Mouse (Mus musculus): ENCODE measurements around the gene Kif26b.

Gene Kif26b

DNA sequence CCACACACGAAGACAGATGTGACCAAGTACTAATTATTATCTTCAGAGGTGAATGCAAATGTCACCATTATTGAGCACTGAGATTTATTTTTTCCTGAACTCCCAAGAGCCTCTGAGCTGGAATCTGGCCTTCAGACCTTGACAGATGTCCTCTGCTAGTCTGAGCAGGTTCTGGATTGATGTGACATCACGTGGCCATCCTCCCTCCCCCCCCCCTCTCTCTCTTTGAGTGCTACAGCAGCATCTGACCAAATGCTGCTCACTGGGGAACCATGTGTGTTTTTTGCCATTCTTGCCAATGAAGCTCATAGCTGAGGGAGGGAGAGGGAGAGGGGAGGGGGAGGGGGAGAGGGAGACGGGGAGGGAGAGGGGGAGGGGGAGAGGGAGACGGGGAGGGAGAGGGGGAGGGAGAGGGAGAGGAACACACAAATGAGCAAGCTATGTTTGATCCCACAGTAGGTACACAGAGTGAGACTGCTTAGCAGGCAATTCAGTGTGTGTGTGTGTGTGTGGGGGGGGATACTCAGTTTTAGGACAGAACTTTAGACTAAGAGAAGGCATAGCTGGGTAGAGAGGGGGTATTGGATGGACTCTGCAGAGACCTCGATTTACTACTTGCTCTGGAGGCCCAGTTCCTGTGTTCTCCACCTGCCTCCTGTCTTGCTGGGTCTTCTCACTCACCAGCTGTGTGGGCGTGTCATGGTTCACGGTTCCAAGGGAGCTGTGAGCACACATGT is 241.9 kb downstream of the Kif26b start:
- no peak for DNase-seq (ENCODE audit: low spot score in 2 of 2)

DNA sequence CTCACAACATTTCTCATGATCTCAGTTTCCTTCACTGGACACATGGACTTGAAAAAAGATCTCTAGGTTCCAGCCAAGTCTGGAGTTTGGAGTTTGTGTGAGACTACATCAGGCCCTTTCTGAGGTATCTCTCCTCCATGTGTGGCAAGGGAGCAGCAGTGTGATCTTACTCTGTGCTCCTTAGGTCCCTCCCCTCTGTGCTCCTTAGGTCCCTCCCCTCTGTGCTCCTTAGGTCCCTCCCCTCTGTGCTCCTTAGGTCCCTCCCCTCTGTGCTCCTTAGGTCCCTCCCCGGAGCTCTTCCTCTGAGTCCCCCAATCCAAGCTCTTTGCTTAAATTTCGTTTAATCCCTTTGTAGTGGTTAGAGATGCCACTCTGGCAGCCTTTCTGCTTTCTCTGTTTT is 250.8 kb downstream of the Kif26b start:
- DNase-seq (ENCODE audit: low spot score in 2 of 2) = no peak

DNA sequence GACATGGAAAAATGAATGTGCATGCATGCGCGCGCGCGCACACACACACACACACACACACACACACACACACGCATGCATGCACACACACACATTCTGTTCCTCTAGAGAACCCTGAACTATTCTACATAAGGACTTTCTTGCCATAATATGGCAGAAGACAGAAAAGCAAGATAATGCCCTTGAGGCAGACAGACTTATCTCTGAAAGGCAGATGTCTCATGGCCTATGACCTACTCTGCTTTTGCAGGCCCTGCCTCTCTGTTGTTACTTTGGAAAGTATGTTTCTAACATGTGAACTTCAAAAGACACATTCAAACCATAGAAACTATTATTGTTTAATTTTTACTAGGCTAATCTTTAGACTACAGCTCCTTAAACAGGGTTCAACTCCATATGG is 255.1 kb downstream of the Kif26b start:
- no peak for DNase-seq (ENCODE audit: low spot score in 2 of 2)

DNA sequence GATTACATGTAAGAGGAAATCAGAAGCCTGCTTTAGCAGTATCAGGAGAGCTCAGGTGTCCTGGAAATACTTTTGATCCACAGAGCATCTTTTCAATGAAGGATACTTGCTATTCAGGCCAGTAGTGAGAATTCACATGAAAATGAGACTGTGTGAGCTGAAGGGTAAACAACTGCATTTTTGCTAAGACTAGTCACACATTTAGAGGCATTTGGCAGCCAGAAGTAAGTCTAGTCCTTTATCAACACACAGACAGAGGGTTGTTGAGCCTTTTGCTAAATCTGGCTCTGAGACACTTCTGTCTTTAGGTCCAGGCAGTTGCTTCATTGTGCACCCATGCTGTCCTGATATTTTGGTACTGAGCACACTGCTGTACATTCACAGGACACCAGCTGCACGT is 262.3 kb downstream of the Kif26b start:
- DNase-seq (ENCODE audit: low spot score in 2 of 2) = no peak

DNA sequence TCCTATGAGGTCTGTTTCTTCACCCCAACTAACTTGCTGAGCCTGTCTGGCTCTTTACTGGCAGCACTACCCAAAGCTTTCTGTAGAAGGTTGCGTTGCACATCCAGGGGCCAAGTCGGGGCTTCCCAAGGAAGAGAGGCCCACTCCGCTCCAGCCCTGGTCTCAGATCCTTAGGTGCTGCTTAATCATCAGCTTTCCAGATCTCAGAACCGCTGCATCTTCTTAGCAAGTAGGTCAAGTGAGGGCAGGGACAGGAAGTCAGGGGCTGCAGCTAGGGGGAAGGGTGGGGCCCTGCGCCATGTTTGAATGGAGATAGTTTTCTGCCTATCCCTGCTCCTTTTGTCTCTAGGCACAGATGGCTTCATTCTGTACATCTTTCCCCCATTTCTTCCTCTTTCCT is 263.8 kb downstream of the Kif26b start:
- peak; percentile 39 to 44 for DNase-seq (ENCODE audit: low spot score in 2 of 2)

DNA sequence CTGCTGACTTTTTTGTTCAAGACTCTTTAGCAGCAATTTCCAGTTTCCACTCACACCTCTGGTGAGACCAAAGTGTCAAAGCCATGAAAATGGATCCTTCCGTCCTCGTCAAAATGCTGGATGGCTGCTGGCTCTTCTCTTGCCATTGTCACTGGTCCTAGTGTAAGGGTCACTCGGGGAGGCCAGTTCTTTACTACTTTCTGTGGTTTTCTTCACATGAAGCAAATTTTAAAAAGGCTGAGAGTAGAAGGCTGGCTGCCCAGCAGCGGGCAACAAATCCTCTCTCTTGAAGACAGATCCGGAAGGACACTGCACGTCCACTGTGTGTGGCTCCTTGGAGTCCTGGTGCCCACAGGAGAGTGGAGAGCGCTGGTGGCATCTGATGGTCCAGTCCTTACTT is 265.9 kb downstream of the Kif26b start:
- no peak for DNase-seq (ENCODE audit: low spot score in 2 of 2)

DNA sequence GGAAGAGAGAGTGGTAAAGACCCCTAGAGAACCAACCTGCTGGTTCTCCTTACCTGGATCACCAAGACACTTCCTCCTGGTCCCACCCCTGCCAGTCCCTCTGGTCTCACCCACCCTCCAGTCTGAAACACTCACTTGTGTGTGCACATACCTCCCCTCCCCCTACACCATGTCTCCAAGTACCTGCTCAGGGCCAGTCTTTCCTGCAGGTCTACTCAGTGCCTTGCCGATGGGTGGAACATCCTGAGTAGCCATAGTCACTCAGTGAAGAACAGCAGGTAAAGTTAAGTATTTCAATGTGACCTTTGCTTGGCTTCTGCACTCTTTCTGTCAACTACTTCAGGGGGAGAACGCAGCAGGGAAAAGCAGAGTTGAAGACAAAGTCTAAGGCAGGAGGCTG is 268.5 kb downstream of the Kif26b start:
- DNase-seq (ENCODE audit: low spot score in 2 of 2) = no peak

DNA sequence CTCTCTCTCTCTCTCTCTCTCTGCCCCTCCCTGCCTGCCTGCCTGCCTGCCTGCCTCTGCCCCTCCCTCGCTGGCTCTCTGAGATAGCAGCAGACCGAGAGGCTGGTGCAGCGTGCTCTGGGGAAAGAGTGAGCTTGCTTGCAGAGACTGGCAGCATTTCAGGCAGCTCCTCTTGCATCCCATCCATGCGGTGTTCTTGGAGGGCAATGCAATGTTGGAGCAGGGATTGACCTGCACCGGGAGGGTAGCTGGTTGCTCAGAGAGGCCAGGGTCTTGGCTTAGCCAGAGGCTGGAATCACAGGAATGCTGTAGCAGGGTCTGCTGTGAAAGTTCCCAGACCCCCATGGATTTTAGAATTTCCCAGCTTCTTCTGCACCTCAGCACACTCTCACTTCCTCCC is 269.4 kb downstream of the Kif26b start:
- DNase-seq (ENCODE audit: low spot score in 2 of 2) = no peak

DNA sequence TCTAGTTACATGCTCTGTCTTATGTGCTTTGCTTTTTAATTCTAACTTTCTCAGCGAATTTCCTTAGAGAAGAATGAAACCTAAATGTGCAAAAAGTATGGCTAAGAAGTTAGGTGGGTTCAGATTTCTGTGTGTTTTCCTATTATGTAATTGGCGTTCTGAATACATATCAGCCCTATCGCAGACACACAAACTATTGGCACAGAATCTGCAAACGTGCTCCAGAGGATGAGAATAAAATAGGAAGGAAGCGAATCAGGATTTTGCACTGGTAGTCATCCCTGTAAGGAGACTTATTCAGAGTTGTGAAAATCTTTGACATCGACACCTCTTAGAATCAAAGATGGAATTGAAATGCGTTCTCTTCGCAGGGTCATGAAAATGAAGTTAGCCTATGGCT is 270.0 kb downstream of the Kif26b start:
- DNase-seq (ENCODE audit: low spot score in 2 of 2) = no peak

DNA sequence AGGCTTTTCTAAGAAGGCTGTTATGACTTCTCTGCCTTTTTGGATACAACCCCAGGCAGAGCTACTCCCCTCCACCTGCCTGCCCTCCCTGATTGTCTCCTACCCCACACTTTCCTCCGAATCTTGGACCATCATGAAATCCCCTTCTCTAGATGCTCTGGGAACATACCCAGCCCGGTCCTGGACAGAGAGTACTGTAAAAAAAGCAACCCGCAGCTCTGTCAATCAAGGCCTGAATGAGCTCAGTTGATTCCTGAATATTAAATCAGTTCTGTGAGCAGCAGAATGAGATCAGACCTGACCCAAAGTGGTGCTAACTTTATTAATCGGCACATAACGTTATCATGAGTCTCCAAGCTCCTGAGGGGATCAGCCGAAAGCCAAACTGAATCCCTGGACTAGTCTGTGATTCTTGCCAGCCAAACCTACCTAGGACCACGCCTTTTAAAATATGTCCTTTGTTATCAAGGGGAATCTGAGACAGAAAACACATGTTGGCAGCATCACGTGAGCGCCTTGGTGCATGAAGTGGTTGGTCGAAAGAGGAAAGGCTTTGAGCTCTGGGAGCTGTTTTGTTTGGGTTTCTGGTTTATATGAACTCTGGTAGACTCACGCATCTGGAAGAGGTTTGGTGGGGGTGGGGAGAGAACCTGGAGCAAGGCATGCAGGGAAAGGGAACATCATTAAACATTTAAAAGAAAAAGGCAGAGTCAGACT is 271.1 kb downstream of the Kif26b start:
- no peak for DNase-seq (ENCODE audit: low spot score in 2 of 2)

DNA sequence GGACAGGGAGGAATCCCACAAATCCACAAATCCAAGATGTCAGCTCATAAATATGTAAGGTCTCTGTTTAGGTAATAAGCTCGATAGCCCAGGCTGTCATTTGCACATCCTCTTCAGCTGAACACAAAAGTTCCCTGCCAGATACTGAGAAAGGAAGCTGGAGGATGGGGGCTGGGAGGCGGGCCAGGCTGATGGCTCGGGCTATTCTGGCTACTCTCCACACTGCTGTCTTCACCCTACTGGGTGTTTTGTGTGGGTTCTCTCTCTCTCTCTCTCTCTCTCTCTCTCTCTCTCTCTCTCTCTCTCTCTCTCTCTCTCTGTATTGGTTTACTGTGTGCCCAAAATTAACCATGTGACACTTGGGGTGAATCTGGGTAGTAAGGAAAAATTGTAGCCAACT is 274.2 kb downstream of the Kif26b start:
- DNase-seq (ENCODE audit: low spot score in 2 of 2) = no peak

DNA sequence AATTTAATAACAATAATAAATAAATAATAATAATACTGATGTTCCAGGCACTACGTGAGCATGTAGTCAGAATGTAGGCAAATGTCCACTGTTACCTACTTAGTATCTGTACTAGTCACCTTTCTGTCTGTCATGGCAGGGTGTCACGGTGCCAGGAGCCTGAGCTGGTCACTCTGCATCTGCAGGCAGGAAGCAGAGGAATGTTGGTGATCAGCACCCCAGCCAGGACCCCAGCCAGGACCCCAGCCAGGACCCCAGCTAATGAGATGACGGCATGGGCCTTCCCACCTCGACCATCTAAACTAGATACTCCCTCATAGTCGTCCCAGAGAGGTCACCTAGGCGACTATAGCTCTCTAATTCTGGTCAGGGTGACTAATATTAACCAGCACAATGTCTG is 288.6 kb downstream of the Kif26b start:
- DNase-seq (ENCODE audit: low spot score in 2 of 2) = no peak

DNA sequence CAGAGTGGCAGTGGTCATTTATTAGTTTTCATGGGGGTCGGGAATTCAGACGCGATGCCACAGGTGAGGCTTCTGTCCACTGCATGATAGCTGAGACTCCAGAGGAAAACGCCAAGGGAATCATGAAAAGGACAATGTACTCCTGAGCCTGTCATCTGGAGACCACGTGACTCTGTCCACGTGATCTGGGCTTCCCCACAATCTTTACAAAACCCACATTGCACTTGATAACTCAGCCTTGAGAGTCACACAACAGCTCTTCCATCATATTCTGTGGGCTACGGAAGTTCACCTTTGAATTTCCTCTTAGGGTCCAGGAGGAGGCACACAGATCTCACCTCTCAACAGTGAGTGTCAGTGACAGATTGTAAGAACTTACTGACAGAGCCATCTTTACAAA is 290.1 kb downstream of the Kif26b start:
- DNase-seq (ENCODE audit: low spot score in 2 of 2) = no peak

DNA sequence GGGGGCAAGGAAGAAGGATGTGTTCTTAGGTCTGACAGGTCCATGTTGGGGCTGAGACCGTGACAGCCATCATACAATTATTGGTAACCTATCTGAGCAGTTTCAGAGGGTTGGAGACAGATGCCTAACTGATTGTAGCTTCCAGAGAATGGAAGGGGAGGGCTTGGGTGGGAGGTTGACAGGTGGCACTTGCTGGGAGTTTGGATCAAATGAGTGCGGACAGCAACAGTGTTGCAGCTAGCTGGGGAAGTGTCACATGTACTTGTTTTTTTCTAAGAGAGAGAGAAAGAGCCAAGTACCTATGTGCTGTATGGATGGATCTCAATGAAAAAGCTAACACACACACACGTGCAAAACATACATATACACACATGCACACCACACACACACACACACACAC is 291.2 kb downstream of the Kif26b start:
- no peak for DNase-seq (ENCODE audit: low spot score in 2 of 2)

DNA sequence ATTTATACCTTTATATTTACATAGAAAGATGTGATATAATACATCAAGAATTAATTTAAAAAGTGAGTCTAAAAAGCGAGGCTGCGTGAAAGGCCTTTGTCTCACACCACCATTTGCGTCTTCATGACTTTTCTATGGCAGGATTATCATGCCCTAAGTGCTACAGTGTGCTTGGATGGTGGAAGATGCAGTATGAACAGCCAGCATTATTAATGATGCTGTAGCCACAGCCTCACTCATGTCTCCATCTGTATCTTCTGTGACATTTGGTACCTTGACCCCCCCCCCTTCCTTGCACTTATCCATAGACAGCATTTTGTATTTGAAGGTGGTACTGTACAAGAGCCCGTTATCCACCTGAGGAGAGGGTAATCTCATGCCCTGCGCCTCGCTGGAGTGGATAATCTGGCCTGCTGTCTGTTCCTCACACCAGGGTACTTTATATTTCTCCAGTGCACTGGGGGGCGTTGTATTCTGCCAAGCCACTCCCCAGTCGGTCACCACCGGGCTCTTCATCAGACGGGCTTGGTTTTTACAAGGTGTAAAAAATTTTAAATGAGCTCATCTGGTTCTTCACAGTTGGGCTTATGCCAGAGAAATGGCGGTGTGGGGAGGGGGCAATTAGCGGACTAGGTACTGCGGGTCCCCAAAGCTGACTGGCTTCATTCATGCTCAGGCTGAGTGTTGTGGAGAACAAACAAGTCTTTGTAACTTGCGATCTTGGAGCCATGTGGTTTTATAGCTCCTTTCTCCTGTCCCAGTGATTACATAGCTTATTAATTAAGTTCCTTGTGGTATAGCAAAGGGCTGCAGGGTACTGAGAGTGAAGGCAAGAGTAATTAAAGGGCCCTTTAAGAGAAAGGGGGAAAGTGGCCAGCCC is 291.9 kb downstream of the Kif26b start:
- no peak for DNase-seq (ENCODE audit: low spot score in 2 of 2)

DNA sequence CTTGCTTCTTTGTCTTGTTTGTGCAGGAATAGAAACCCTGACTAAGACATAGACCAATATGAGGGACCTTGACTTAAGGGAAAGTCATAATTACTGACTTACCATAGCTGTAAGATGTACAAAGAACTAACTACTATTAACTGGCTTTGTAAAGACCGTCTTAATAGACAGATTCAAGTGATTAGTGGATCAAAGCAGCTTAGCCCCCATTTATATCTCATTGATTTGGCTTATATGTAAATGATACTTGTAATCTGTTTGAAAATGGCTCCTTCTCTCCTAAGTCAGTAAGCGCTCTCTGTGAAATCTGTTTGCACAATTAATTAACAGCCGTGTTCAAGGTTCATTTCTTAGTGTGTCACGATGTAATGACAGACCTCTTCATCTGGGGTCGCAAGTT is 295.9 kb downstream of the Kif26b start:
- DNase-seq (ENCODE audit: low spot score in 2 of 2) = no peak

DNA sequence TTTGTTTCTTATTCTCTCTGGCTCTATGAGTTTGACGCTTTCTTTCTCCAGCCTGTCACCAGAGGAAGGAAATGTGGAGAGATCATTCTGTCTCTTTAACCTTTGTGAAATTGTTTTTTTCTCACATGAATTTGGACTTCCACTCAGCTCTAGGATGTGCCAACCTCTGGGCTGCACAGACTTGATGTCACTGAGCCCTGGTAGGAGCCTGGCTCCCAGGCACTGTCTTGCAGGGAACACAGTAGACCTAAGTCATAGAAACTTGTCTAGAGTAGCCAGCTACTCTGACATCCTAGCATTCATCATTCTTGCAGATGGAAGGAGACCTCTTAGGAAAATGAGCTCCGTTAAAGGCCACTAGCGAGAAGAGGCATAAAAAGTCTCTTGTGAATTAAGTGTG is 298.3 kb downstream of the Kif26b start:
- DNase-seq (ENCODE audit: low spot score in 2 of 2) = no peak

DNA sequence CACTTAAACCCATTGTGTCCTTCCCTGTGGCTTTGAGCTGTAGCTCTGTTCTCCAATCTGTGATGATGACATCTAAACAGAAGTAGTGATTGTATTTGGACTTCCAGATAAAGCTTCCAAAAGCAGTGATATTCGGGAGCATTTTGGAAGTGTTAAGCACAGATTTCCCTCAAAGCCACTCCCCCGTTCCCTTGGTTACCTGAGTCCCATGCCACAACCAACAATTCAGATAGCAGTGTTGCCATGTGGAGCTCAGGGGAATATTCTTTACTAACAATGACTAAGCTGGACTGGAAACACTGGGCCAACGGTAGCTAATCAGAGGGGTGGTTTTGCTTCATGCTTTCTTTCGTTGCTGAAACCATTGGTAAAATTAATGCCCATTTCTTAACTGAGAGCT is 300.5 kb downstream of the Kif26b start:
- DNase-seq (ENCODE audit: low spot score in 2 of 2) = no peak

DNA sequence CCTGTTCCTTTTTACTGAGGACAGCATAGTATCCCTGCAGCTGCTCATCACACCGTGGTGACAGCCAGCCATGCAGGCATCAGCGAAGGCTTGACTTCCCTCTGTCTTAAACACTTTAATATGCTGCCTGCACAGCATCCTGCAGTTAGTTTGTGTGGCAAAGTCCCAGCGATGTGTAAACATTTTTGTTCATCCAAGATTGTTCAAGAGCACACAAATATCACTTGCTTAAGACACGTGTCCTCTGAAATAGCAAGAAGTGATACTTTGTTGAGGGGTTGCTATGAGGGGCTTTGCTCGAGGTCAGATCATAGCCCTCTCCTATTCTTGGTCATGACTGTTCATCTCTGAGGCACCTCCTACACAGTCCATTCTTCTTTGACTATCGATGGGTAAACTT is 303.6 kb downstream of the Kif26b start:
- no peak for DNase-seq (ENCODE audit: low spot score in 2 of 2)

DNA sequence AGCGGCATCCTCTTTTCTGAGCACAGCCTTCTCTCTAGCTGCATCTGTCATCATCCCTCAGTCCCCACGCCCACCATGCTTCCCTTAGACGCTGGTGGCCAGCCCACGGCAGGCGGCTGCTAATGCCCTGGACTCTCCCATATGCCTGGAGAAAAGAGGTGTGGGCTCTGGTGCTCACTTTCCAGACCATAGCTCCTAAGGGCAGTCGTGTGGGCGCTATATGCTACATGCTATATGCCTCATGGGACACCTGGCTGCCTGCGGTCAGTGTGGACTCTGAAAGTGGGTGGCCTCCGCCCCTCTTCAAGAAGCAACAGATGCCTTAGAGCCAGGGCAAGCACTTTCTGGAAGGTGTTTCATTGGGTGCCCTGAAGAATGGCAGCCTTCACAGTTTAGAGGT is 306.9 kb downstream of the Kif26b start:
- no peak for DNase-seq (ENCODE audit: low spot score in 2 of 2)

DNA sequence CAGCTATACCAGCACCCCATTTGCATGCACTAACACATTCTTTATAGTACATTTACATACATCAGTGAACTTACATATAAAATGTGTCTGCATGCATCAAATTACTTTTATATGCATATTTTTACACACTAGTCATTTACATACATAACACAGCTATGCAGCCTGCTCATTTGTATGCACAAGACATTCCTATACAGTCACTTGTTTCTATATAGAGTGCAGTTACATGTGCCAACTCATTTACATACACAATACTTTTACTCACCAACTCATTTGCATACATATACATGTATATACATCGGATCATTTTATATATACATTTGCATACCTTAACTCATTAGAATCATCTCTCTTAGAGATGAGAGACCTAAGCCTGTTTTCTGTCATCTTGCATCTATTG is 308.1 kb downstream of the Kif26b start:
- DNase-seq (ENCODE audit: low spot score in 2 of 2) = no peak

DNA sequence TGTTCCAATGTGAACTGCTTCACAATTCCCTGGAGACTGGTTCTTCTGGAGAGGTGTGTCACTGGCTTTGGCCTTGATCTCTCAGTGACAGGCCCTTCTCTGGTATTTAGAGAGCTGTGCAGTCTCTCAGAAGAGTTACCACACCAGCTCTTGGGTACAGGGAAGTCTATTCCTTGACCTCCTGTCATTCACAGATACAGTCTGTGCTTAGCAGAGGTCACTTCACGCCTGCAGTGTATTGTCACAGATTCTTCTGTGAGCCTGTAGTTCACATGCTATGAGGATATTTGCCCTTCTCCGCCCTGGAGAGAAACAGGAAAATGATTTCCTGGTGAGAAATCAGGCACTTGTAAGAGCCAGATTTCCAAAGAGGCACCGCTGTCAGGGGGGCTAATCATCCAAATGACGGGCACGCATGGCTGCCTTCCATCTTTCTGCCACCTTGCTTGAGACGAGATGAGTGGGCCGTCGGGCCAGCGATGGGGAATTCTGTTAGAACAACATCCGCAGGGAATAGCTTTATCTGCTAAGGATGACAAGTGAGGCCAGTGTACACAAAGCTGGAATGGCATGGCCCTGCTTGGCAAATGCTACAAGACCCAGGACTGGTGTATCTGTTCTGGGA is 309.9 kb downstream of the Kif26b start:
- DNase-seq (ENCODE audit: low spot score in 2 of 2) = no peak
